Mouse (Mus musculus): Measurements from ENCODE around the gene Trpc3. TPM values are rescaled to one million over a fixed set of nuclear protein-coding genes. Genes with fewer than 3 reads are reported as not detected.
"Not testable (repeated sequence)": the region's sequence is repeated elsewhere in the genome, so short reads cannot be mapped to it uniquely, and the experiment has no call there.

The Trpc3 gene
- polyA plus RNA-seq, 1 experiment from 2014 or later, result 3.7 TPM

DNA sequence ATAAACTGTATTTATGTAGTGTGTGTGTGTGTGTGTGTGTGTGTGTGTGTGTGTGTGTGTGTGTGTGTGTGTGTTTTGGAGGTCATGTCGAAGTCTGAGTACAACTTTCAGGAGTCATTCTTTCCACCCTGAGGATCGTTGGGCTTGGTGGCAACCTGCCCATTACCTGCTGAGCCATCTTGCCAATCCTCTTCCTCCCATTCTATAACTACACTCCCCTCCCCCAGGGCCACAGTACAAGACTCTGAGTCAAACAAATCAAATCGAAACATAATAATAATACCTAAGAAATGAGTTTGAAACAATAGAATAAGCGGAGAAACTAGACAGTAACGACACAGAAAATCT, 76.1 kb downstream of the Trpc3 start:
- Histone ChIP-seq H3K36me3 (ENCODE audit: control insufficient read depth, insufficient read depth, low read length) (no peaks in the 10 kb centered on the region), H3K9me3 (ENCODE audit: control insufficient read depth, low read length) (no peaks in the 10 kb centered on the region), H3K9ac (ENCODE audit: low read length) (no peak overlapping the region), H3K4me1 (replicated peaks; ENCODE audit: control insufficient read depth, insufficient read depth, low read length) (0 out of 2 replicates have a peak, but pooled peaks cover 3% of the 10 kb centered on the region), H3K27ac (ENCODE audit: low read depth) (no peak overlapping the region), H3K27me3 (replicated peaks; ENCODE audit: control insufficient read depth, insufficient read depth, low read length) (no peaks in the 10 kb centered on the region), H3K4me3 (ENCODE audit: low read depth, low read length) (no peak overlapping the region), H3K4me2 (ENCODE audit: low read length) (no peak overlapping the region; the same call in 1 of the 2 replicates)
- no peak for DNase-seq (ENCODE audit: low spot score)
- WGBS, result 68% methylated on average over 5 of the region's 5 CpGs
- no peak for ATAC-seq (replicated peaks; ENCODE audit: low FRiP score, low TSS enrichment, low read depth)

GRCm38 (mm10) chr3:36613202-36613907, 76.6 kb downstream of the Trpc3 start, which contains the start of gene Bbs7:
Gene Bbs7, minus strand, starts transcription at chr3:36613477.
- H3K4me2 ChIP-seq (ENCODE audit: low read length), result peak within 1 kb of the TSS; percentile 75
- H3K36me3 ChIP-seq (ENCODE audit: control insufficient read depth, insufficient read depth, low read length), result no peaks in the 10 kb centered on the region
- H3K9me3 ChIP-seq (ENCODE audit: control insufficient read depth, low read length), result no peaks in the 10 kb centered on the region
- H3K4me1 ChIP-seq (replicated peaks; ENCODE audit: control insufficient read depth, insufficient read depth, low read length), result 0 out of 2 replicates have a peak, but pooled peaks cover 3% of the 10 kb centered on the region
- H3K9ac ChIP-seq (ENCODE audit: low read length), result peak within 1 kb of the TSS; percentile 68
- peak; percentile 95 for DNase-seq (ENCODE audit: low spot score)
- no peak within 1 kb of the TSS for H3K27ac ChIP-seq (ENCODE audit: low read depth)
- peak; percentile 100 for ATAC-seq (replicated peaks; ENCODE audit: low FRiP score, low TSS enrichment, low read depth)
- H3K4me3 ChIP-seq (ENCODE audit: low read depth, low read length), result peak within 1 kb of the TSS; percentile 65
- H3K27me3 ChIP-seq (replicated peaks; ENCODE audit: control insufficient read depth, insufficient read depth, low read length), result no peaks in the 10 kb centered on the region
- 5% methylated on average over 38 of the region's 38 CpGs for WGBS

- Histone ChIP-seq H3K4me1 (replicated peaks; ENCODE audit: control insufficient read depth, insufficient read depth, low read length) (0 out of 2 replicates have a peak, but pooled peaks cover 3% of the 10 kb centered on the region), H3K9ac (ENCODE audit: low read length) (peak overlapping the region; percentile 68), H3K36me3 (ENCODE audit: control insufficient read depth, insufficient read depth, low read length) (no peaks in the 10 kb centered on the region), H3K9me3 (ENCODE audit: control insufficient read depth, low read length) (no peaks in the 10 kb centered on the region), H3K27me3 (replicated peaks; ENCODE audit: control insufficient read depth, insufficient read depth, low read length) (no peaks in the 10 kb centered on the region), H3K4me2 (ENCODE audit: low read length) (peak overlapping the region; percentile 75), H3K4me3 (ENCODE audit: low read depth, low read length) (peak overlapping the region; percentile 65), H3K27ac (ENCODE audit: low read depth) (no peak overlapping the region)
- ATAC-seq (replicated peaks; ENCODE audit: low FRiP score, low TSS enrichment, low read depth) (no peak), DNase-seq (ENCODE audit: low spot score) (peak; percentile 54)
- WGBS, result 4% methylated on average over 6 of the region's 6 CpGs
Observed at GRCm38 (mm10) chr3:36612687-36613086, 77.3 kb downstream of the Trpc3 start.

GRCm38 (mm10) chr3:36605894-36606783, 83.8 kb downstream of the Trpc3 start:
- Histone ChIP-seq H3K36me3 (ENCODE audit: control insufficient read depth, insufficient read depth, low read length) (peaks cover 4% of the 10 kb centered on the region; the same call in 1 of the 2 replicates), H3K27ac (ENCODE audit: low read depth) (no peak overlapping the region), H3K9ac (ENCODE audit: low read length) (no peak overlapping the region), H3K4me2 (ENCODE audit: low read length) (no peak overlapping the region), H3K27me3 (replicated peaks; ENCODE audit: control insufficient read depth, insufficient read depth, low read length) (no peaks in the 10 kb centered on the region), H3K4me3 (ENCODE audit: low read depth, low read length) (no peak overlapping the region), H3K9me3 (ENCODE audit: control insufficient read depth, low read length) (no peaks in the 10 kb centered on the region), H3K4me1 (replicated peaks; ENCODE audit: control insufficient read depth, insufficient read depth, low read length) (no peaks in the 10 kb centered on the region)
- 73% methylated on average over 7 of the region's 7 CpGs for WGBS
- no peak for DNase-seq (ENCODE audit: low spot score)
- ATAC-seq (replicated peaks; ENCODE audit: low FRiP score, low TSS enrichment, low read depth), result no peak

DNA sequence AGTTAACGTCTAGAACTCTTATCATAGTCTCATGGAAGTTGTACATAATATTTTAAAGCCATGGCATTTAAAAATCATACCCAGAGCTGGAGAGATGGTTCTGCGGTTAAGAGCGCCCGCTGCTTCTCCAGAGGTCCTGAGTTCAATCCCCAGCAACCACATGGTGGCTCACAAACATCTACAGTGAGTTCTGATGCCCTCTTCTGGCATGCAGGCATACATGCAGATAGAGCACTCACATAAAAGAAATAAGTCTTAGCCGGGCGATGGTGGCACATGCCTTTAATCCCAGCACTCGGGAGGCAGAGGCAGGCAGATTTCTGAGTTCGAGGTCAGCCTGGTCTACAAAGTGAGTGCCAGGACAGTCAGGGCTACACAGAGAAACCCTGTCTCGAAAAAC, 90.2 kb downstream of the Trpc3 start:
- H3K27ac ChIP-seq (ENCODE audit: low read depth); H3K36me3 ChIP-seq (ENCODE audit: control insufficient read depth, insufficient read depth, low read length); H3K27me3 ChIP-seq (replicated peaks; ENCODE audit: control insufficient read depth, insufficient read depth, low read length); H3K4me2 ChIP-seq (ENCODE audit: low read length); DNase-seq (ENCODE audit: low spot score); H3K9ac ChIP-seq (ENCODE audit: low read length); H3K4me1 ChIP-seq (replicated peaks; ENCODE audit: control insufficient read depth, insufficient read depth, low read length); ATAC-seq (replicated peaks; ENCODE audit: low FRiP score, low TSS enrichment, low read depth); H3K4me3 ChIP-seq (ENCODE audit: low read depth, low read length); H3K9me3 ChIP-seq (ENCODE audit: control insufficient read depth, low read length): not testable (repeated sequence)
- 90% methylated on average over 8 of the region's 9 CpGs for WGBS

GRCm38 (mm10) chr3:36598811-36599210, 91.2 kb downstream of the Trpc3 start:
- Histone ChIP-seq H3K4me2 (ENCODE audit: low read length) (no peak overlapping the region), H3K36me3 (ENCODE audit: control insufficient read depth, insufficient read depth, low read length) (no peaks in the 10 kb centered on the region), H3K4me1 (replicated peaks; ENCODE audit: control insufficient read depth, insufficient read depth, low read length) (no peaks in the 10 kb centered on the region), H3K9me3 (ENCODE audit: control insufficient read depth, low read length) (no peaks in the 10 kb centered on the region), H3K9ac (ENCODE audit: low read length) (no peak overlapping the region), H3K27me3 (replicated peaks; ENCODE audit: control insufficient read depth, insufficient read depth, low read length) (no peaks in the 10 kb centered on the region), H3K4me3 (ENCODE audit: low read depth, low read length) (no peak overlapping the region), H3K27ac (ENCODE audit: low read depth) (no peak overlapping the region)
- no peak for DNase-seq (ENCODE audit: low spot score)
- ATAC-seq (replicated peaks; ENCODE audit: low FRiP score, low TSS enrichment, low read depth), result no peak
- WGBS, result 65% methylated on average over 3 of the region's 3 CpGs

DNA sequence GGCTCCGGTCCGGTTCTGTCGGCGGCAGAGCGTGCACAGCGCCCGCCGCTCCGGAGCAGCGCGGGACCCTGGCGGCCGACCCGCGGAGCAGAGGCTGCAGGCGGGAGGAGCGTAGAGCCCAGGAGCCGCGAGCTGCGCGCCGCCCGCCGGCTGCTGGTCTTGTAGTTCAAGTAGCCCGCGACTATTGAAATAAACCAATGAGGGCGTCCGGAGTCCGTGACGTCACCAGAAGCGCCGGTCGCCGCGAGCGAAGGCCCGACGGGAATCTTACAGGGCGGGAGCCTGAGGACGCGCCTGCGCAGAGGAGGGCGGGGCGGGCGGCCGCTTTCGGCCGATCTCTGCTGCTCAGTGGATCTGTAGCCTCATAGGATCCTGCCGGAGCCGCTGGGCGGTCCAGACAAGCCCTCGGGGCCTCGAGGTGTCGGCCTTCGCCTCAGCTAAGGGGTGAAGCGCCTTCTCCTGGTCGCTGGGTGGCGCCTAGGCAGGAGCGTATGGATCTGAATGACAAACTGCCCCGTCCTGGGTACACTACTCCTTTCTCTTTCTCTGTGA, 118.1 kb downstream of the Trpc3 start, which contains the start of gene Ccna2:
Gene Ccna2 (minus strand): TSS at position 324 of the 552 bp plus-strand sequence.
- Histone ChIP-seq H3K4me3 (ENCODE audit: low read depth, low read length) (peak within 1 kb of the TSS; percentile 89), H3K9ac (ENCODE audit: low read length) (peak within 1 kb of the TSS; percentile 85), H3K4me1 (replicated peaks; ENCODE audit: control insufficient read depth, insufficient read depth, low read length) (peaks cover 16% of the 10 kb centered on the region; the same call in 1 of the 2 replicates), H3K27me3 (replicated peaks; ENCODE audit: control insufficient read depth, insufficient read depth, low read length) (no peaks in the 10 kb centered on the region), H3K9me3 (ENCODE audit: control insufficient read depth, low read length) (no peaks in the 10 kb centered on the region), H3K36me3 (ENCODE audit: control insufficient read depth, insufficient read depth, low read length) (peaks cover 28% of the 10 kb centered on the region), H3K4me2 (ENCODE audit: low read length) (peak within 1 kb of the TSS; percentile 69), H3K27ac (ENCODE audit: low read depth) (peak within 1 kb of the TSS; percentile 77)
- under 1% methylated on average over 60 of the region's 60 CpGs for WGBS
- peak; percentile 100 for ATAC-seq (replicated peaks; ENCODE audit: low FRiP score, low TSS enrichment, low read depth)
- DNase-seq (ENCODE audit: low spot score), result peak; percentile 97

DNA sequence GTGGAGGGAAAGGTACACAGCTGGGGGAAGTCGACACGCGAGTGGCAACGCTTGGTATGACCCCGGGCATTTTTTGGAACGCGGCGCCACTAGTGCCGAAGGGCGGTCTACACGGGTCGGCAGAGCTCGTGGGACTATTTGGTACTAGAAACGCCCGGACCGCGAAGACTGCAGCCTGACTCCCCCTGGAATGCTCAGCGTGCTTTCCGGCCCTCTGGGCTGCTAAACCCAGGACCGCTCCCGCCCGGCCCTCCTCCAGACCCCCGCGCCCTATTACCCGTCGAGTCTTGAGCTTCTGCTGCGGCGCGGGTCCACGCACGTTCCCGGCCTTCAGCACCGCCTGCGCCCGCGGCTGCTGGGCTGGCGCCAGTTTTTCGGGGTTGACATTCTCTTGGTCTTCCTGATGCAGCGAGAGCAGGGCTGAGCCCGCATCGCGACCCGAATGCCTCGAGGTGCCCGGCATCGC, 118.6 kb downstream of the Trpc3 start:
- ATAC-seq (replicated peaks; ENCODE audit: low FRiP score, low TSS enrichment, low read depth) (peak; percentile 33), DNase-seq (ENCODE audit: low spot score) (no peak)
- WGBS, result 0% methylated on average over 46 of the region's 46 CpGs
- Histone ChIP-seq H3K27ac (ENCODE audit: low read depth) (peak overlapping the region; percentile 77), H3K9me3 (ENCODE audit: control insufficient read depth, low read length) (no peaks in the 10 kb centered on the region), H3K4me2 (ENCODE audit: low read length) (peak overlapping the region; percentile 69), H3K36me3 (ENCODE audit: control insufficient read depth, insufficient read depth, low read length) (peaks cover 33% of the 10 kb centered on the region), H3K4me3 (ENCODE audit: low read depth, low read length) (peak overlapping the region; percentile 89), H3K4me1 (replicated peaks; ENCODE audit: control insufficient read depth, insufficient read depth, low read length) (peaks cover 16% of the 10 kb centered on the region; the same call in 1 of the 2 replicates), H3K9ac (ENCODE audit: low read length) (peak overlapping the region; percentile 85), H3K27me3 (replicated peaks; ENCODE audit: control insufficient read depth, insufficient read depth, low read length) (no peaks in the 10 kb centered on the region)
